Mouse (Mus musculus) heart, adult 9 months (tissue): ENCODE measurements at regions not wholly inside any gene's neighbourhood (a gene's known extent, or its start where the extent isn't known, plus 50 kb on each side); places are given as distances from the start of the nearest gene placed in this dataset.

Experiments
- DNase-seq, 2 experiments: peaks; one replicate each; pipeline ENCODE4 v3.0.0; 2022; ENCODE audit warnings: low spot score in 2 of 2

DNA sequence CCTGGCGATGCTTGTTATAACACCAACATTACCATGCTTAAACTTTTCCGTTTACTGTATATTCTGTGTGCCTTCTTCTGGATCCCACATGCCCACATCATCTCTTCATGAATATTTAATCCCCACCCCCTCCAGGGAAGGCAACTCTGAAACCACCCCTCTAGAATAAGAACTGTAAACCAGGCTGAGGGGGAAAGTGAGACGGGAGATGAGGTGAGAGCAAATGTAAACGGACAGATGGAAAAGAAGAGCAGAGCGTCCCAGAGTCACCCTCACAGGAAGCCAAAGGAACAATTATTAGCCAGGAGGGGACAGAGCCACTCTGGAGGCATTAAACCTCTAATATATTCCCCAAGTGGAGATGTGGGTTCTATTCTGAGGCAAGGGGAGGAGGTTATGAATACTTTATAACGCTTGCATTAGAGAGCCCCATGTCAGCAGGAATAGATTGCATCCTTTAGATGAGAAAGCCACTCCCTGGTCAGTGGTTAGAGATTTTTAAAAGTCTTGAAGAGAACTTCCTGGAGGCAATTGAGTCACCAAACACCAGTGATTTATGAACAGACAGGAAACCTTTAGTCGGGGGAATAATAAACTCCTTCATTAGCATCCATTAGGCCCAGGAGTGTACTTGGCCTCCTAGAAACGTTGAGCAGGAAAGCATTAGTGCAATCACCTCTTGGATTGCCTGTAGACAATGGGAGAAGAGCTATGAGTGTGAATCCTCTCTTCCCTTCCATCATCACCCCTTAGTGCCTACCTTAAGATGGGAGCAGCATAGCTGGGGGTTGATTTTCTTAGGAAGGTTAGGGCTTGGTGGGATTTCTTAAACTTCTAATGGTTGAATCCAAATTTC, 220.1 kb downstream of the Elavl2 start:
- no peak for DNase-seq

DNA sequence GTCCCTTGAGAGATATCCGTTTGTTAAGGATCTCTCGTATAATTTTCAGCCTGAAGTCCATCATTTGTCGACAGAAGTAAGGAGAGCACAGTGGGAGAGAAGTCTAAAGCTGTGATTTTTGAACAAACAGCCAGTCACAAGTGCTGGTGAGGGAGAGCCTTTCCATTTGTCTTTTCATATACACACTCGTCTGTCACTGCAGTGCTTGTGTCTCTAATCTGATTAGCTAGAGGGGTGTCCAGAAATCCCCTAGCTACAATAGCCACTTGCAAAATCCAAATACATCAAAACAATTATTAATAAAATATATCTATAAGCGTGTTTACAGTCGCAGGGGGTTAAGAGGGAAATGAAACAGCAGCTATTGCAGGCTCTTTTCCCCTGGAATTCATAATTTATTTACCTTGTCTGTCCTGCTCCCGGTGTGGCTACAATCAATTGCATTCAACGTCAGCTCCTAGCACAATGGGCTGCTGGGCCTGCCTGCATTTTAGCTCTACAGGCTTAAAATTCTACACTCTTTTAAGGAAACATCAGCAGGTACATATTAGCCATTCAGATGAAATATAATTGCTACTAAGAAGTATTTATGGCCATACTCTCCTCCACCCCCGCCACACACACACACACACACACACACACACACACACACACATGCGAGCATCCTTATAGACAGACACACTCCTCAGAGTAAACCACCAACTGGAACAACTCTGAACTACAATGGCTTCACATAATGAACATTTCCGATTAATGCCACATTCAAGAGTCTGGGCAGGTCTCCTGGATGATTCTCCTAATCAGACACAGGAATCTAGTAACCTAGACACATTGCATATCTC, 236.1 kb downstream of the Elavl2 start:
- DNase-seq = no peak

DNA sequence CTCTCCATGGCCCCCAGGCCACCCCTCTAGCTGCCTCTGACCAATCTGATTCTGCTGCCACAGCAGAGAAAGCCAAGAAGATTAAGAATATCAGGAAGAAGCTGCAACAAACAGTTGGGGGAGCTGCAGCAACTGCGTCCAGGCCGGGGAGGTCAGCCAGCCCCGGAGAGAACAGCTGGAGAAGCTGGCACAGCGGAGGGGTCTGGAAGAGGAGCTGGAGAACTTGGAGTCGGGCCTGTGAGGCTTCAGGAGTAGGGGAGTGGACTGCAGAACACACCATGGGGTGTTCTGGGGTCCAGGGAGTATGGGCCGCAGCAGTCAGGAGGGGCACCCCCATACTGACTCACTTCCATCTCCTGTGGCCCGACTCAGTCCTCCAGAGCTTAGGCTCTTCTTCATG, 243.5 kb downstream of the Elavl2 start:
- DNase-seq = no peak

DNA sequence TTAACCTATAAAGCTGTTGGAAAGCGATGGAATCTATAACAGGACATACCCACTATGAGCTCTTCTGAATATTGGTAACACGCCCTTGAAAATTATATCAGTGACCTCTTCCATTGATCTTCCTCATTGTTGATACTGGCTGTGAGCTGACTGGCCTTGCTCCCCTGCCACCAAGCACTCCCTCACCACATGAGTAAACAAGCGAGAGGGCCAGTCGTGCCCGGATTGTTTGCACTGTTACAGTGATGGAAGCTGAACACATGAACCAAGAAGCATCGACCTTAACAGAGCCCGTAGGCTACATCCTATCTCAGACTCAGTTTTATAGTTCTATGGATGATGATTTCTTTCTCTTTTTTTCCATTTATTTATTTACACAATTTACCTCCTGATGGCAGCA, 255.9 kb downstream of the Elavl2 start:
- DNase-seq = no peak

DNA sequence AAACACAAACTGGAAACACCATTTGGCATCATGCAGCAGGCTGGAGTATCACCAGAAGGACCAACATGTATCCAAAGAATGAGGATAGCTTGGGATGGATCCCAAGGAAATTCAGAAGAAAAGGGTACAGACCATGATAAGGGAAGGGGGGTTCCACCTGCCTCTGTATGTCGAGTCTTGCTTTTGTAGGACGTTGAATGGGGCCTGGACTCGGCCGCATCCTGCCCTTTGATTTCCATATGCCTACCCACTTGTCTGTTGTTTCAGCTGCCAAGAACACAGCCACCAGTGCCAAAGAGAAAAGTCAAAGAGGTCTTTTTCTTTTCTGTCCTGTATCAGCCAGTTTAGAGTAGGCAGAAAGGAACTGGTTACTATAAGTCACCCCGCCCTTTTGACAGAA, 256.7 kb downstream of the Elavl2 start:
- DNase-seq = no peak

DNA sequence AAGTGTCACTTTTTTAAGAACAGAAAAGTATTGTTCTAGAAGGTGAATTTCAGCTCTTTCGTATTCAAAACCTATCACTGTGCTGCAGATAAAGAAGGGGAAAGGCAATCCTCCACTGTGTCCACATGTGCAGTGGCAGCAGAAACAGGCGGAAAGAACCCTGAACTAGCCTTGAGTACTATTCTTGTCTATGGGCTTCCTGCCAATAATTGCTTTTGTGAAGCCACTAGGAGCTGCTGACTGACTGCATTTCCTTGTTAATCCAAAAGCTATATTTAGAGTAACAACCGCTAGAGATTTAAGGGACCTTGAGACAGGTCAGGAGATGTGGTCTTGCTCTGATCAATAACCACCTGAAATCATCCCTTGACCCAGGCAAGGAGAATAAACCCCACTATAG, 265.3 kb downstream of the Elavl2 start:
- peak; percentile 35 to 41 for DNase-seq

DNA sequence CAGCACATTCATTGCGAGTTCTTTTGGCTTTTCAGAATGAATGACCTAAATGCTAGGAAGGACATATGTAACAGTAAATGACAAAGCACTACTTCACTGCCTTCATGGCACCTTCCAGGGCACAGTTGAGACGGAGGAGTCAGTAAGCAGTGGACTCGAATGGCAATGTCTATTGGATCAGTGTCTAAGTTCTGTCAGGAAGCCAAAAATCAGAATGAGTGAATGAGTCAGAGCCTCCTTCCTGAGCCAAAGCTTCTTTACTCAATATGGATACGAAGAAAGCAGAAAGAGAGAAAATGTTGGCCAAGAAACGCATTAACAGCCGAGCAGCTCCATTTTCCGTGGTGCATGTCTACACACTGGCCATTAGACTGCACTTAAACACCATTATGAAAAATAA, 268.3 kb downstream of the Elavl2 start:
- DNase-seq = no peak

DNA sequence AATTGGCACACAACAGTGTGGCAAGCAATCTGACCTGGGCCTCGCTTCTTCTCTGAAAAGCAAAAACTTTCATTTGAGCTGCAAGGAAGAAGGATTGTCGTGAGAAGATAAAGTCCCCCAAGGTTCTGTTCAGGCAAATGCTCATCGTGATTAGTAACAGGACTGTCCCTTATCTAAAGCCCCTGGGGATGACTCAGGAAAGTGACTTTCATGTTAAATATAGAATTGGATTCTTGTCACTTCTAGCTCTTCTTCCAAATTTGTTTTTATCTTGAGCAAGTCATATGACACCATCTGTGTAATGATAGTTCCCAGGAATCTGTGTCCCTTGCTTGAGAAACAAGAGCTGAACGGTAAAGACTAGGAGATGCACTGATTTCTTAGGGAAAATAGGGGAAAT, 280.3 kb downstream of the Elavl2 start:
- no peak for DNase-seq

DNA sequence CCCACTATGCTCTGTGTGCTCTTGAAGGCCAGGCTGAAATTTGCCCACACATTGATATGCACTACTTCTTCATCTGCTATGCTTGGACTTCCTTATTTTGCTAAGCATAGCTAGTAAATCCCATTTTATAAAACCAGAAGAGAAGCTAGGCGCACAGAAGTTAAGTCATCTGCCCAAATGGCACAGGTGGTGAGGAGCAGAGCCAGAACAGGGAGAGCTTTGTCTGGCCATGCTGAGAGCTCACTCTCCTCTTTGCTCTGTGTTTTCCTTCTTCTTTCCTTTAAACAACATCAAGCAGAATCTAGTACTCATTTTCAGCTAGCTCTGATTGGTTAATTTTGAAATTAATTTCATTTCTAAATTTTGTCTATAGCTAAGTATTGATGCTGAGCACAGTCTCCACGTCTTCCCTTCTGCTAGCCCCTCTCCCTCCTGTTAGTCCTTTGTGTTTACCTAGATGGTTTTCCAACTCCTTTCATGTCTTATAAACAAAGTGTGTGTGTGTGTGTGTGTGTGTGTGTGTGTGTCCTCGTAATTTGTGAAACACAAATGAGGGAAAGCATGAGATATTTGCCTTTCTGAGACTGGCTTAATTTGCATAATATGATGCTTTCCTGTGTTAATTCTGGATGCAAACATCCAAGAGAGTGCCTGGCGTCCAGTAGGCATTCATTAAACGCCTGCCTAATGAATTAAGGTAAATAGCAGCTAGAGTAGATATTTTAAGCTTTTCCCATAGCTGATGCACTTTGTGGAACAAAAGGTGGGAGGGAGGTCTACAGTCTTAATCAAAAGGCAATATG, 283.6 kb downstream of the Elavl2 start:
- no peak for DNase-seq

DNA sequence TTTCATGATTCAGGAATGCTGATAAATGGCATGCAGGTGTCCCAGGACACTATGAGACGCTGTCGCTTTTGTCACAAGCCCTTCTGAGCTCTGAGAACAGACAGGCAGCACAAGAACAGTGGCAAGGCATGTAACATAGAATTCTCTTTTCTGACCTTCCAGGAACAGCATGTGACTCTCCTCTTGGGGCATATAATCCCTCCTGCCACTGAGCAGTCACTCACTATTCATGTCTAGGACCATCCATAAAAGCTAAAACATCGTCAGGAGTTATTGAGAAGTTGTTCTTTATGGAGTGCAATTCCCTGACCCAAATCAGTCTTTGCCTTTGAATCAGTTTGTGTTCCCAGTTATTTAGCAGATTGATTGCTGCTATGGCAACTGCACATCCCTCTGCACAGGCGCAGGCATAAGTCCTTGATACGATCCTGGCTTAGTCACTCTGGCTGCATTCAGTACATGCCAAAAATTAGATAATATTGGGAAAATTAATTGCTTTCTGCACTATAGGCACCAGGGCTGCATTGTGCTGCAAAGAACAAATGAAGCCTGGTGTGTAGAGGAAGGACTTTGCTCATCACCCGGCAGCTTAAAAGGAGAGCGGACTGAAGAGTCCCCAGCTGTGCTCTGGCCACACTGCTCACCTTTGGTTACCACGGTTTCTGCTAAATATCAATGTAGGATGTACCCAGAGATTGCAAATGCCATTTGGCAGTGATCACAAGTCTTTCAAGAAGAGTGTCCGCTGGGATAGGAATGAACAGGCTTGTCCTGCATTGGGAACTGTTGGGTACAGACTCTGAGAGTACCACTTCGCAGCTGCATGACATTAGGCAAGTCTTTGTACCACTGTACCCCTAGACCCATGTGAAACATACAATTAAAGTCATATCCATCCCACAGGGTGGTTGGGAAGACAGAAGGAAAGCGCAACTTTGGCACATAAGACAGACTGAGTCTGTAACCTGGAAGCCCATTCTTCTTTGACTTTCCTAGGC, 288.6 kb downstream of the Elavl2 start:
- no peak for DNase-seq

DNA sequence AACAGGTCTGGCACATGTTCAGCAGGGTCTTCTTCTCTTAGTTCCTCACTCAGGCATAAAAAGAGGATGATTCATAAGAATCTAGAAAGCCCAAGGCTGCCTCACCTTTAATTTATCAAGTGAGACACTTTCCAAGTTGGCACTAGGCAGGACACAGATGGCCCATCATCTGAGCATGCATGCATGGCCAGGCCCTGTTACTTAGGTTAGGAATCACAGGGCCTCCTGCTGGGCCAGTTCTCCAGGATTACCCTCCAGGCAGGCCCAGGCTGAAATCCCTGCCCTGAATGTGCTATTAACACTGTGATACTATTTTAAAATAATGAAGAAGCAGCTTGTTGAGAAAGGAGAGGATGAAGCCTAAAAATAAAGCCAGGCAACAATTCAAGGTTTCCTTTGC, 304.5 kb downstream of the Elavl2 start:
- no peak for DNase-seq

DNA sequence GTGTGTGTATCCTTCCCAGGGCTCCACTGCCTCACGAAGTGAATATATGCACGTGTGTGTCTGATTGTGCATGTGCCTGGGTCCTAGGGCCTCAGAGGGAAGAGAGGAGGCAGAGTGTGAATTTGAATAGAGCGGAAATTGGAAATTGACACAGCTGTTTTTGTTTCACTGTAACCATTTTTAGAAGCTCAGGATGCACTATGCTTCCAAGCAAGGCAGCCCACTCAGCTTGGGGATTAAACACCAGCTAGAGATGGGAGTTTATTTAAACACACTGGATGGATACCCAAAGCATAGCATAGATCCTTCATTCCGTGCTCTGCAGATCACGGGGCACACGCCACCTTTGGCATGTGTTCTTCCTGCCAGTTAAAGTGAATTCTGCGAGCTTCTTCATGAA, 306.2 kb downstream of the Elavl2 start:
- no peak for DNase-seq

DNA sequence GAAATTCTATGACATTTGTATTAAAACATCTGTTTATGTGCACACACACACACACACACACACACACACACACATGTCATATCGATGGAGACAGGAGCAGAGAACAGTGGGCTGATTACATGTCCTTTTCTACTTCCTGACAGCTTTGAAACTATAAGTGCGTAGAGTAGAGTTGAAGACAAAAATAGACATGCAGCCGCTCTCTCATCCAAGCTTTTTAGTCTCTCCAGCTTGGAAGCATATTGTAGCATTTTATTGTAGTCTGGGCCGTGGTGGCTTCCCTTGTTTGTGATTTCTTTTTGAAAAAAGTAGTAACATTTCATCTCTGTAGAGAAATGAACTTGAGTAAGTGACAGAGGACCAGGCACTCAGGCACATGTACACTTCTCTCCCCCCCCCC, 306.7 kb downstream of the Elavl2 start:
- DNase-seq = no peak

DNA sequence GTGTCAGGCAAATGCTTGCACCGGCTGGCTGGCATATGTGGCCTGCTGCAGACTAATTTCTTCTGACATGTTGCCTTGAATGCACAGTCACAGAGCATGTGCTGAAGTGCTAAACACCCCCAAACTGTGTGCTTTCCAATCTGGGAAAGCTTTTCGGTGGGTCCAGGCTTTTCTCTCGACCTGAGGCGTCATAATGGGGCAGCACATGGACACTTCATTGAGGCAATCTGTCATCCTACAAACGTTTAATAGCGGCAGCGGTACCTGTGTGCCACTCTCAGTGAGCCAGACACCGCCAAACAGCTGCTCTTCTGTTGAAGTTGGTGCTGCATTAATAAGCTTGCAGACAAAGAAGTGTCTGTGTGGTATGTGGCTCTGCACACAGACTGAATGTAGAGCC, 308.3 kb downstream of the Elavl2 start:
- DNase-seq = no peak

DNA sequence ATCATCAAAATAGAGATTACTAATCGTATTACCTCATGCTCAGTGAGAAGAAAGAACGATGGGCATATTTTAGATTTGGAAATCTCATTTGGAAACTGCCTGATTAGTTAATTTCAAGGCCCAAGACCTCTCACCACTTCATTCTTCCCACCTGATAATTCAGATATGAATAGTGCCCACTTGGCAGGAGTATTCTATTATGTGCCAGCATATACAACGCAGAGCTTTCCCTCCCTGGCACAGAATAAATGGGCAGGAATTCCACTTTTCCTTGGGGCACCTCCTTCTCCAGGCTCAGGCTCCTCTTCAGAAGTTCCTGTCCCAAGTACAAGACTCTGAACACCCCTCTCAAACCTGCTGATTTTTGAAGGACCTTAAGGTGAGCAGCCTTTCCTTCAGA, 308.7 kb downstream of the Elavl2 start:
- DNase-seq = no peak

DNA sequence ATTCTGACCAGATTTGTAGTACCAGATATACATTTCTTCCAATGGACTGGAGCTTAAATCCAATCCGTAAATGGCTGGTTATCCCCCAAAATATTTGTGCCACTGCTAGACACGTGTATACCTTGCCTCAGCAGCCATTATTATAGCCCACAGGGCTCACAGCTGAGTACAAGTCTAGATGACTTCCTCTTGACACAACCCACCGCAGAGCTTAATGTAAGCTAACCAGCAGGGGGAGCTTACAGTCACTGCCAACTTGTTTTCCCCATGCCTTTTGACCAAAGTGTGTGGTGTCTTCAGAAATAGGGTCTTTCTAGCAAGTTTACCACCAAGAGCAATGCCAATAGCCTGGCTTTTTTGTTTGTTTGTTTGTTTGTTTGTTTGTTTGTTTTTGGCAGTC, 316.6 kb downstream of the Elavl2 start:
- DNase-seq = no peak

DNA sequence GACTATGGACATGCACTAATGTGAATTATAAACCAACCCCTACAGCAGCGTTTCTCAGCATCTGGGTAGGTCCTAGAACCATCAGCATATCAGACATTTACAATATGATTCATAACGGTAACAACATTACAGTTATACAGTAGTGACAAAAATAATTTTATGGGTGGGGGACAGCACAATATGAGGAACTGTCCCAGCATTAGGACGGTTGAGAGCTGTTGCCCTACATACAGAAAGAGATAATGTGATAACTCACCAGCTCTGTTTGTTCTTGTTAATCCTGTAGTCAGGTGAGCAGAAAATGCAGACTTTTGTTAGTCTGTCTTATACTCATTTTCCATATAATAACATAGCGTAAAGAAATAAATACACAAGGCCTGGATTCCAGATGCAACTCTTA, 319.1 kb downstream of the Elavl2 start:
- DNase-seq = no peak

DNA sequence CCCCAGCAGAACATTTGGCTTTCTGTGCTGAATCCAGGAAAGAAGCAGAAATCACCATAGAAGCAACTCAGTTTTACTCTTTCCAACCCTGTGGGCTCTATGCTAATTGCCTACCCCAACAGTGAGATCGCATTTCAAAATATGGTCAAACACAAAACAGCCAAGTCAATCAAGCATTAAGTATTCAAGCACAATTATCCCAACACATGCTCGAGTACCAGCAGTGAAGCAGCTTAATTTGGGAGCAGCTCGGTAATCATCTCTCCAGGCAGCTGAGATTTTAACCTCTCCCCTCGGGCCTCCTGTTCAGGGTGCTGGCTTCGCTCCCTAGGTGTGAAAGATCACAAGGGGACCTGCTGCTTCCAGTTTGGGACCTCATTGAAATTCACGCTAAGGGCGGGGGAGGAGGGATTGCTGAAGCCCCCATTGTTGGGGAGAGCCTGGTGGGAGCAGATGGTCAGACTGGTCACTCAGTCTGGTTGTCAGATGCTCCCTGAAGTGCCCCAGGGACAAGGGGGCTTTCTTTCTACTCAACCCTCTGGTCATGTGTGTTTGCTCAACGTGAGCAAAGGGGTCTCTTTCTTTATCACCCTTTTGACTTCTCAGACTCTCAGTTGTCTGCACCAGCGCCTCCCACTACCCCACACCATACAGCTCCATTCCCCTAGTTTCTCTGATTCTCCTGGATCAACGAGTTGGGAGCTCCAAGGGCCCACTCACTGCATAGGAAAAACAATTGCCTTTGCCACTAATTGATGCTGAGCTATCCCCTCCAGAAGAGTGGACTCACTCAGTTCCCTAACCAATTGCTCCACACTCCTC, 319.8 kb downstream of the Elavl2 start:
- no peak for DNase-seq

DNA sequence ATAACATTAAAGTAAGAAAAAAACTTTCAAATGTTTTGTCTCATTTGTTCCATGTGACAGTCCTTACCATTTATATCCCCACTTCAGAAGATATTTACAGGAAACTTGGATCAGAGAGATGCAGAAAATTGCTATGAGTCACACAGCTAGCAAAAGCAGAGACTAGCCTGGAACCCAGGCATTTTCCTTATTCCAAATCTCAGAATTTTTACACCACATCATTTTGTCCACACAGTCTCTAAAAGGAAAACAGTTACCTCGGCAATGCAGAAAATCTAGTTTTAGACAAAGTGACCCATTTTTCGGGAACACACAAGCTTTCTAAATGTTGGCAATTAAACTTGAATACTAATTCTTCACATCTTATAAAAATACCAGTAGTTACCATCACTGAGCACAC, 329.3 kb downstream of the Elavl2 start:
- no peak for DNase-seq

DNA sequence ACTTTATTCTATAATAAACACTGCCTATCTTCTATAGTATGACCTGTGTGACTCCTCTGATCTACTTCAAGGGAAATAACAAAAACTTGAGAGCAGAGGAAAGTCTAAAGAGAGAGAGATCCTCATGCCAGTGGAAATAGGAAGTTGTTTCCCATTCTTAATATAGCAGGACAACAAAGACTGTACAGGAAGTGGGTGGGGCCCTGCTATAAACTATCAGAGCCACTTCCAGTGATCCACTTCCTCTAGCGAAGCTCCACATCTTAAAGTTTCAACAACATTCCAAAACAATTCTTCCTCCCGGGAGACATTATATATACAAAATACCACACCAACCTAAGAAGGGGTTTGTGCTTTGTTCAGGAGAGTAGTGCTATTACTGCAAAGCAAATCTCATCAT, 339.7 kb downstream of the Elavl2 start:
- no peak for DNase-seq
